Mouse (Mus musculus): ENCODE measurements around the gene Phb2.

The Phb2 gene

GRCm38 (mm10) chr6:124746296-124746605 is 34.1 kb downstream of the Phb2 start:
- DNase-seq (ENCODE audit: low spot score in 2 of 2), result no peak

GRCm38 (mm10) chr6:124746654-124747632 is 34.8 kb downstream of the Phb2 start:
- no peak for DNase-seq (ENCODE audit: low spot score in 2 of 2)

GRCm38 (mm10) chr6:124750405-124750804 is 38.3 kb downstream of the Phb2 start:
- no peak for DNase-seq (ENCODE audit: low spot score in 2 of 2)

GRCm38 (mm10) chr6:124753861-124754260 is 41.7 kb downstream of the Phb2 start:
- DNase-seq (ENCODE audit: low spot score in 2 of 2), result no peak

GRCm38 (mm10) chr6:124755306-124755705 is 43.2 kb downstream of the Phb2 start:
- no peak for DNase-seq (ENCODE audit: low spot score in 2 of 2)

- DNase-seq (ENCODE audit: low spot score in 2 of 2), result peak; percentile 61 to 74
These were observed 43.9 kb downstream of the Phb2 start, which contains the start of the genes Gm45234 and Atn1 for GRCm38 (mm10) chr6:124755831-124756595. Gene Gm45234 (minus strand): TSS chr6:124756021. Gene Atn1 (minus strand): TSS chr6:124756524.

- DNase-seq (ENCODE audit: low spot score in 2 of 2), result peak; percentile 82 to 86
These were observed 44.7 kb downstream of the Phb2 start for GRCm38 (mm10) chr6:124756652-124757350.

GRCm38 (mm10) chr6:124757351-124757880 is 45.3 kb downstream of the Phb2 start:
- no peak for DNase-seq (ENCODE audit: low spot score in 2 of 2)

GRCm38 (mm10) chr6:124757909-124758848 is 46.0 kb downstream of the Phb2 start:
- peak; percentile 73 for DNase-seq (ENCODE audit: low spot score in 2 of 2)

- no peak for DNase-seq (ENCODE audit: low spot score in 2 of 2)
These were observed 46.7 kb downstream of the Phb2 start for GRCm38 (mm10) chr6:124758849-124759232.

GRCm38 (mm10) chr6:124759259-124759658 is 47.1 kb downstream of the Phb2 start:
- DNase-seq (ENCODE audit: low spot score in 2 of 2), result peak; percentile 74 to 84

GRCm38 (mm10) chr6:124765951-124766350 is 53.8 kb downstream of the Phb2 start:
- DNase-seq (ENCODE audit: low spot score in 2 of 2), result no peak
